9 mouse cellular contexts compared by ENCODE assay signal in the genomic region with DNA sequence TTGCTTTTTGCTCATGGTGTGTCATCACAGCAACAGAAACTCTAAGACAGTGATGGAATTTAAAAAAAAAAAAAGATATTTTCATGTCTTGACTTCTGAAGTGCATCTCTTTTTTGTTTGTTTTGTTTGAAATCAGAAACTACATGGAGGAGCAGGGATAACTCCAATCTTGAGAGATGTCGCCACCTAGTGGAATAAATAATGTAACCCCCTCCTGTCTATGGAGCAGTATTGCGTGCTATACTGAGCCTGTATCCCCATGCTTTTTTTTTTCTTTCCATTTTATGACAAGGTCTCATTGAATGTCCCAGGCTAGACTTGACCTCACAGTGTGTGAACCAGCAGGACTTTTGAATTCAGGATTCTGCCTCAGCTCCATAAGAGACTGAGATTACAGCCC. TPM values are rescaled to one million over a fixed set of nuclear protein-coding genes. Genes with fewer than 3 reads are reported as not detected.
DNase-seq lines count a peak whose midpoint lies in the region; ATAC-seq and TF ChIP-seq lines count a peak whose summit lies in the region.
"Had no signal": no experiment of that assay in that cellular context is flagged by ENCODE, and none has a peak within 500 bp of the region (broad histone marks: within the 10 kb centered on the region; RNA-seq: fewer than 3 reads in every experiment).

No protein-coding gene starts in this region.

- no peak for DNase-seq in gastrocnemius, adult 2 months
- no peak for DNase-seq in gastrocnemius, adult 8-10 months (ENCODE audit: low spot score in 2 of 2)
- peak; percentile 12 for DNase-seq in urinary bladder, postnatal 25 days (ENCODE audit: low spot score)
- DNase-seq in urinary bladder, postnatal 4 days (ENCODE audit: low spot score in 2 of 2) = no peak
- DNase-seq in hindbrain, postnatal 0 days (ENCODE audit: low spot score) = peak; percentile 78
- DNase-seq in lung, adult 2 months = no peak
- no peak for DNase-seq in stomach, postnatal 0 days (ENCODE audit: low spot score)

- no peak for TF ChIP-seq EP300 in stomach, postnatal 0 days (optimal IDR thresholded peaks at IDR 0.05)

- TF ChIP-seq CTCF in gastrocnemius, adult 2 months (IDR thresholded peaks at IDR 0.05) = peak; percentile 85
- peak; percentile 70 for TF ChIP-seq CTCF in hindbrain, postnatal 0 days (IDR thresholded peaks at IDR 0.05; ENCODE audit: low read depth)
- peak; percentile 42; the same call in 1 of the 2 replicates for TF ChIP-seq CTCF in lung, adult 2 months (IDR thresholded peaks at IDR 0.05; ENCODE audit: insufficient read depth, low read length)
- peak; percentile 86 for TF ChIP-seq CTCF in stomach, postnatal 0 days (IDR thresholded peaks at IDR 0.05; ENCODE audit: low read depth)

- ATAC-seq in common myeloid progenitor, adult 5-6 weeks (replicated peaks; ENCODE audit: low read depth, poor library complexity, severe bottlenecking) = peak; percentile 90
- ATAC-seq in hindbrain, postnatal 0 days = peak; percentile 75
- peak; percentile 81 for ATAC-seq in stomach, postnatal 0 days (ENCODE audit: low FRiP score, low TSS enrichment)

- no peak for TF ChIP-seq POLR2A in lung, adult 2 months (IDR thresholded peaks at IDR 0.05; ENCODE audit: borderline replicate concordance, extremely low read depth, low read depth, low read length)

- H3K4me2 ChIP-seq in hindbrain, postnatal 0 days (ENCODE audit: low read depth, low read length) = no peak overlapping the region
- H3K4me2 ChIP-seq in stomach, postnatal 0 days (replicated peaks; ENCODE audit: low read depth) = no peak overlapping the region
- H3K4me2 ChIP-seq: liver, embryonic 15.5 days had no signal

- no peak overlapping the region for H3K9ac ChIP-seq in hindbrain, postnatal 0 days (replicated peaks; ENCODE audit: low read length)
- no peak overlapping the region for H3K9ac ChIP-seq in stomach, postnatal 0 days (ENCODE audit: low read length)
- H3K9ac ChIP-seq: liver, embryonic 15.5 days had no signal

- WGBS in hindbrain, postnatal 0 days = 15% methylated on average over 2 of the region's 2 CpGs
- WGBS in lung, adult 2 months = 3% methylated on average over 2 of the region's 2 CpGs
- WGBS in stomach, postnatal 0 days = 13% methylated on average over 2 of the region's 2 CpGs

- no peaks in the 10 kb centered on the region for H3K9me3 ChIP-seq in hindbrain, postnatal 0 days (ENCODE audit: low read length)
- H3K9me3 ChIP-seq in stomach, postnatal 0 days (ENCODE audit: control insufficient read depth, low read length) = no peaks in the 10 kb centered on the region
- H3K9me3 ChIP-seq: liver, embryonic 15.5 days had no signal

- 0 out of 2 replicates have a peak overlapping the region, but pooled peaks have one; percentile 21 for H3K27ac ChIP-seq in gastrocnemius, adult 2 months
- no peak overlapping the region for H3K27ac ChIP-seq in hindbrain, postnatal 0 days
- H3K27ac ChIP-seq in stomach, postnatal 0 days (replicated peaks) = no peak overlapping the region
- H3K27ac ChIP-seq: liver, embryonic 15.5 days had no signal

- no peaks in the 10 kb centered on the region for H3K27me3 ChIP-seq in hindbrain, postnatal 0 days (ENCODE audit: insufficient read depth, low read length)
- H3K27me3 ChIP-seq in stomach, postnatal 0 days (ENCODE audit: control insufficient read depth, insufficient read depth, low read length) = no peaks in the 10 kb centered on the region
- H3K27me3 ChIP-seq: liver, embryonic 15.5 days had no signal

- H3K4me1 ChIP-seq in hindbrain, postnatal 0 days (ENCODE audit: insufficient read depth, low read length) = no peaks in the 10 kb centered on the region
- peaks cover 6% of the 10 kb centered on the region; the same call in 1 of the 2 replicates for H3K4me1 ChIP-seq in lung, adult 2 months (ENCODE audit: control insufficient read depth, insufficient read depth, low read length)
- H3K4me1 ChIP-seq in stomach, postnatal 0 days (replicated peaks; ENCODE audit: control insufficient read depth, insufficient read depth) = no peaks in the 10 kb centered on the region

- H3K36me3 ChIP-seq in hindbrain, postnatal 0 days (ENCODE audit: insufficient read depth, low read length) = 0 out of 2 replicates have a peak, but pooled peaks cover 6% of the 10 kb centered on the region
- H3K36me3 ChIP-seq in stomach, postnatal 0 days (ENCODE audit: control insufficient read depth, insufficient read depth, low read length) = no peaks in the 10 kb centered on the region; the same call in 1 of the 2 replicates

- intact Hi-C loops in gastrocnemius, adult 2 months (cut with DNase I) = loop anchor here (1.0 to 10.0 kb wide), 3 partner anchors 55 to 172 kb away; a partner anchor contains a TSS

- H3K4me3 ChIP-seq in gastrocnemius, adult 2 months = no peak overlapping the region
- no peak overlapping the region for H3K4me3 ChIP-seq in hindbrain, postnatal 0 days (ENCODE audit: low read length)
- H3K4me3 ChIP-seq in lung, adult 2 months (replicated peaks; ENCODE audit: extremely low read depth, low read depth, low read length) = no peak overlapping the region
- H3K4me3 ChIP-seq in stomach, postnatal 0 days (ENCODE audit: low read depth, low read length) = no peak overlapping the region
- H3K4me3 ChIP-seq: liver, embryonic 15.5 days had no signal

RNA-seq across cellular contexts. Expression of a gene that starts 54.5 kb away (rescaled TPM):
- 10 to 100 TPM; 16.7 to 31.6 TPM for total RNA-seq in gastrocnemius, adult 2 months (2021)
- 10 to 100 TPM; 13.8 to 19.7 (median 17.4) TPM for total RNA-seq in gastrocnemius, adult 8-10 months (2022)
- total RNA-seq in common myeloid progenitor, adult 5-6 weeks (2017) = 17.9 and 20.2 TPM in 2 replicates
- 31.5 and 34.8 TPM in 2 replicates for total RNA-seq in hindbrain, postnatal 0 days (2014; rRNA removed)
- polyA plus RNA-seq in hindbrain, postnatal 0 days (2015; fragmentation: Nextera tagmentation; extraction: Ambion mirVana) = 35.7 and 36.1 TPM in 2 replicates
- 92.6 and 112 TPM in 2 replicates for polyA plus RNA-seq in lung, adult 2 months (2012; rRNA removed)
- 23.3 and 28.4 TPM in 2 replicates for polyA plus RNA-seq in stomach, postnatal 0 days (2015; fragmentation: Nextera tagmentation; extraction: Ambion mirVana)

Comparison
In these comparisons a context has a peak if more than half of its experiments do, and no peak if none do; other contexts are left out.
1. DNase-seq: peak in urinary bladder, postnatal 25 days (single experiment) and hindbrain, postnatal 0 days (single experiment); none in gastrocnemius, adult 2 months (single experiment), gastrocnemius, adult 8-10 months (0 of 2), urinary bladder, postnatal 4 days (0 of 2), lung, adult 2 months (single experiment) and stomach, postnatal 0 days (single experiment).
2. Peak in every context shown above with its lines, with median percentiles within 50 percentile points of each other: CTCF ChIP-seq and ATAC-seq.